Mouse (Mus musculus): Measurements from ENCODE around the gene Rufy4.

- no peak for TF ChIP-seq E2F4 (IDR thresholded peaks at IDR 0.05; ENCODE audit: insufficient read depth)
- no peak for TF ChIP-seq USF1 (IDR thresholded peaks at IDR 0.05; ENCODE audit: low read depth)
- TF ChIP-seq CEBPB (IDR thresholded peaks at IDR 0.05; ENCODE audit: insufficient read depth, poor library complexity, severe bottlenecking) = no peak
- no peak for TF ChIP-seq MYOG (IDR thresholded peaks at IDR 0.05; ENCODE audit: control insufficient read depth in 1 of 3, insufficient read depth in 1 of 3, insufficient read length in 2 of 3, low read depth in 2 of 3)
- TF ChIP-seq POLR2A (IDR thresholded peaks at IDR 0.05; ENCODE audit: insufficient read length, low read depth) = no peak
- TF ChIP-seq MAX (IDR thresholded peaks at IDR 0.05; ENCODE audit: low read depth) = no peak
- TF ChIP-seq REST (IDR thresholded peaks at IDR 0.05; ENCODE audit: insufficient read depth, insufficient read length) = no peak
Observed at GRCm38 (mm10) chr1:74194445-74194844, 69.1 kb downstream of the Rufy4 start, which contains the start of gene Cxcr1.
